Mouse (Mus musculus) CH12F3 (cell line): ENCODE measurements around the gene Slc4a10.

Experiments
- in situ Hi-C: fragments of 300-500 bp; cut with MboI; formaldehyde crosslinking; loops from 2 replicates; pipeline ENCODE4 v1.14.3; 2020; ENCODE audit warnings: low sequenced_read_pairs

Gene Slc4a10

DNA sequence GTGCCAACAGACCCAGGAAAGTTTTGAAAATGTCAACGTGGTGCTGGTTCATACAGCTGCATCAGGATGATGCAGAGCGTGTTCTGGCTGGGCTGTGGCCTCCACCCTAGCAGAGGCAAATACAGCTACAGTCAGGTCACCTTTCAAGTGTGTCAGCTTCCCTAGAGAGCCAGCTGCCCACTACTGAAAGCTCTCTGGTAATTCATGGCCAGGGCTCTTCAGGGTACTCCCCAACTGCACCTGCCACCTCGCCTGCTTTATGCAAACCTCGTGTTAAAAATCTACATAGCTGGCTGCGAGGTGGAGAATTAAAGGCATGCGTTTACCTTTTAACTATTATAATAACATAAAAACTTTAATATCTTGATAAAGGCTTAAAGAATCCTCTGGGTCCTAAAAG is 298.1 kb downstream of the Slc4a10 start:
- in situ Hi-C loops = no loop called here

DNA sequence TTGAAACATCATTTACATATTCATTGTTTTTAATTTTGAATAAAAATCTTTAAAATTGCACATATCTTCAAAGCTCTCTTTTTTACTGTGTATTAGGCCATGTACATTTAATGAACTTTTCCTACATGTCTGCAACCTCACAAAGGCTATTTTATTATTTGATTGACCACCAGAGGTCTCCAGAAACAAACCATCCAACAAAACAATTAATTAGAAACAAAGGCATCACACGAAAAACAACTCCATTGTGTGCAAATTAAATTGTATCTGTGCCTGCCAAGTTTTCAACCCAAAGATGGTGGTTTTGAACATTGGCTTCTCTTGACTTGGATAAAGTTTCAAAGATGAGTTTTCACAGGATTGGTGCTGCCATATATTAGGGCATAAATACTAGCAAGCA is 300.5 kb downstream of the Slc4a10 start:
- in situ Hi-C loops = no loop called here

DNA sequence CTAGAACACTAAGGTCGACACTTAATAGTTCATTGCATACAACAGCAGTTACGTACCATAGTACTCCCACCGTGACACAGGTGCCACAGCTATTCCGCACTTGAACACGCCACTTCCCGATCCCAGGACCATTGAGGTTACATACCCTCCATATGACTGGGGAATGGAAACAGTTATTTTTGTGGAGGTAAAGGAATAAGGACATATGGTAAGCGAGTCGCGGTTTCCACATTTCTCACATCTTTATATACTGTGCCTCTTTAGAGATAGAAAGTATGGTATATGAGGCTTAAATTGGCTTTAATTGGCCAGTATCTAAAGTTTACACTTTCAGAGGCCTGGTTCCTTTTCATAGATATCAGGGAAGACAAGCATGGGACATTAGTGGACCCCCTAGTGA is 301.5 kb downstream of the Slc4a10 start:
- in situ Hi-C loops = no loop called here

GRCm38 (mm10) chr2:62352035-62352434 is 305.8 kb downstream of the Slc4a10 start:
- in situ Hi-C loops = no loop called here

GRCm38 (mm10) chr2:62355766-62356165 is 309.5 kb downstream of the Slc4a10 start:
- in situ Hi-C loops = no loop called here

GRCm38 (mm10) chr2:62356606-62357005 is 310.3 kb downstream of the Slc4a10 start:
- in situ Hi-C loops = no loop called here

DNA sequence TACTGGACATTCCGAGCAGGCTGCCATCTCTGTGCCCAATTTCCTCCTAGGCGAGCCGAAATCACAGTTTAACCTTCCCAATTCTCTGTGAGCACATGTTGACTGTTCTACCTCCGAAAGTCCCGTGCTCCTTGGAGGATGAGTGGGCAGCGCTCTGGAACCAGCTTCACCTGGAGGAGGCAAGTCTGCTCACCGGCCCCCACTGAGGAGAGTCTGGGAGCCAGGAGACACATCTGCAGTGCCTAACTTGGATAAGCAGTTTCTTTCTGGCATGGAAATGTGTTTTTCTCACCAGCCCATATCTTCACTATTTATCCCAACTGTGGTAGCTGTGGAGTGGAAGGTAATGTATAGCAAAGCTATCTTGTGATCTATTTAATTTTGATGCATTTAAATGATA is 311.0 kb downstream of the Slc4a10 start:
- in situ Hi-C loops = no loop called here

DNA sequence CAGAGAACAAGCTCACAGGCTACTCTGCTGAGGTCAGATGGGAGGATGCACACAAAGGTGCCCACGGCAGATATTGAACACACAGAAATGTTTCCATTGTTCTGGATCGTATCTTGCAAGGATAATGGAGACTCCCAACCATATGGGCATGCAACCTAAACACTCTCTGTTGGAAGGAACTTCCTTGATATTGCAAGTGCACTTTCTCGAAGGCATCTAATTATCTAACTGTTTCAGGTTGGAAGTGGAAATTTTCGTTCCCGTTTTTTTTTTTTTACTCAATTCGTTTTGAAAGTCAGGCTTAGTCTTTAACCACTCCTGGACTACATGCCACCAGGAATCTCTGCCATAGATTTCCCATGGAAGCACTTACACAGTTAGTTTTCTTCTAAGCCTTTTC is 314.6 kb downstream of the Slc4a10 start:
- in situ Hi-C loops = no loop called here

- in situ Hi-C loops = no loop called here
These were observed 315.3 kb downstream of the Slc4a10 start for GRCm38 (mm10) chr2:62361514-62361913.

DNA sequence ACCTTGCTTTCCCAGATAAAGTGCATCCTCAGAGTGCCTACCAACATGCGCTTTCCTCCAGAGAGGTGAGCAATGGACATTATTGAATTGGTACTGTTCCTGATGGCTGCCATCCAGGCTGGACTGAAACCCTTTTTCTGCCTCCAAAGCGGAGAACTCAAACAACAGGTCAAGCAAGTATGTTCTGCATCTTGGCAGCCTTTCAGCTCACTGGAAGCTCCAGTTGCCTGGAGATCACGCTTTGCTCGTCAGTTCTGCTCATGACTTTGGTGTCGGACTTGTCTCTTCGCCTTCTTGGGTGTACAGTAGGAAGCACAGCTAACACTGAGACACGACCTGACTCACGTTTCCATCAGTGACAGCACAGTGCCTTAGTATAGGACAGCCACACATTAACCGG is 315.9 kb downstream of the Slc4a10 start:
- in situ Hi-C loops = no loop called here

DNA sequence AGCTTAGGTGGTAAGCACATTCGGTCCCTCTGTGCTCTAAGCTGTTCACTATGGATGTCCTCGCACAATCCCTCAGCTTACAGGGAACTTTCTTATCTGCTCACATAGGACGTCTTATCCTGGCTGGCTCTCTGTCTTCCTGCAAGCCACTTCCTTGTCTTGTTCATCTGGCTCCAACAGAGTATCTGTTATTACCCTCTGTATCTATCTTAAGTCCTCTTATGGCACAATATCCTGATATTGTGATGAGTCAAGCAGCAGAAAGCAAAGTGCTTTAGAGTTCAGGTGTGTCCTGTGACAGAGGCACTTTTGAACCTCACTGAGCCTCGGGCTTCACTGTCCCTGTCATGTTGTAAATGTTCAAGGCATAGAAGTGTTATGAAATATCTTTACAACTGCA is 317.3 kb downstream of the Slc4a10 start:
- in situ Hi-C loops = no loop called here

DNA sequence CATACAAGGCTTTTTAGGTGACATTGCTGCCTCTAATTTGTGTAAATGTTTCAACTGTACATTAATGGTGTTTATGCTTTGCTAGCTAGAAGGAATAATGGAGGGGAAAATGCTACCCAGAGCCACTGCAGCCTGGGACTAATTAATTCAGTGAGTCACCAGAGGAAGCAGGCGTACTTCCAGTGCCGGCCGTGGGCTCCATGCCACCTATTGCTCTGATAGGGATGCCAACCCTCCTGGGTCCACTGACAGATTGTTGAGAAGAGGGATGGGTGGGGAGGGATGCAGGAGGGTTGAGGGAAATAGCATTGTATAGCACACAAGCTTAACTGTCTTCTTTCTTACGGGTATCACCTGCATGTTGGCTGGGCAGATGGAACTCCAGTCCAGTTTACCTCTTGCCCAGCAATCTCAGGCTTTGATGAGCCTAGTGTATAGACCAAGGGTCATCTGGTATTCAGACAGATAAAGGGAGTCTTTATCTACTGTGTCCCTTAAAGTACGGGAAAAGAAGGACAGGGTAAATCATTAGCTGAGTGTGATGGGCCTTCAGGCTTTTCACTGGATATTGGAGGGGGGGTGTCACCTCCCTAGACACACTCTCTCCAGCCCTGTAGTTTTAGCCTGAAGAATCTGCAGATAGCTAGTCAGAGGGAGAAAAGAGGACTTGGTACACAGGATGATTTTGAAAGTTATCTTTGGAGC is 322.2 kb downstream of the Slc4a10 start:
- in situ Hi-C loops = no loop called here

- in situ Hi-C loops = no loop called here
These were observed 323.8 kb downstream of the Slc4a10 start for GRCm38 (mm10) chr2:62370048-62370447.

GRCm38 (mm10) chr2:62373692-62374091 is 327.4 kb downstream of the Slc4a10 start:
- in situ Hi-C loops = no loop called here
